14 mouse cellular contexts compared by ENCODE assay signal in genomic region chr12:31302266-31302665, GRCm38 (mm10). TPM values are rescaled to one million over a fixed set of nuclear protein-coding genes. Genes with fewer than 3 reads are reported as not detected.
DNase-seq lines count a peak whose midpoint lies in the region; ATAC-seq lines count a peak whose summit lies in the region.
"Had no signal": no experiment of that assay in that cellular context is flagged by ENCODE, and none has a peak within 500 bp of the region (broad histone marks: within the 10 kb centered on the region; RNA-seq: fewer than 3 reads in every experiment).

No protein-coding gene starts in this region.

- ATAC-seq in kidney, embryonic 15.5 days (replicated peaks; ENCODE audit: low FRiP score), result no peak
- no peak for ATAC-seq in kidney, embryonic 14.5 days (ENCODE audit: low FRiP score, low TSS enrichment)

- intact Hi-C loops in gastrocnemius, postnatal 14 days (cut with DNase I; ENCODE audit: low total_unique reads), result no loop called here

- no peak overlapping the region for H3K4me2 ChIP-seq in kidney, embryonic 15.5 days
- H3K4me2 ChIP-seq in kidney, embryonic 14.5 days (replicated peaks; ENCODE audit: low read depth, low read length), result no peak overlapping the region
- H3K4me2 ChIP-seq: stomach, embryonic 15.5 days had no signal

- peaks cover 100% of the 10 kb centered on the region for H3K36me3 ChIP-seq in kidney, embryonic 15.5 days
- peaks cover 100% of the 10 kb centered on the region for H3K36me3 ChIP-seq in kidney, embryonic 14.5 days (ENCODE audit: control insufficient read depth, insufficient read depth, low read length)

- 70% methylated on average over 5 of the region's 5 CpGs for WGBS in kidney, embryonic 15.5 days
- WGBS in kidney, embryonic 14.5 days, result 45% methylated on average over 5 of the region's 5 CpGs

- H3K27ac ChIP-seq in kidney, embryonic 15.5 days, result 0 out of 2 replicates have a peak overlapping the region, but pooled peaks have one; percentile 45
- H3K27ac ChIP-seq in kidney, embryonic 14.5 days (ENCODE audit: low read depth, low read length), result no peak overlapping the region
- H3K27ac ChIP-seq: stomach, embryonic 15.5 days had no signal

- H3K4me1 ChIP-seq in kidney, embryonic 15.5 days, result peaks cover 8% of the 10 kb centered on the region
- no peaks in the 10 kb centered on the region for H3K4me1 ChIP-seq in kidney, embryonic 14.5 days (ENCODE audit: control insufficient read depth, insufficient read depth, low read length)
- H3K4me1 ChIP-seq: stomach, embryonic 15.5 days had no signal

- DNase-seq in cerebellum, adult 9-11 months, result peak; percentile 10
- no peak for DNase-seq in cerebellum, adult 18-20 months
- DNase-seq in urinary bladder, postnatal 14 days (ENCODE audit: low spot score), result peak; percentile 18
- no peak for DNase-seq in urinary bladder, postnatal 4 days (ENCODE audit: low spot score in 2 of 2)
- no peak for DNase-seq in gastrocnemius, postnatal 14 days
- DNase-seq: B cell, adult 2 months; heart, postnatal 10 days; kidney, adult 8-10 months; liver; lung, adult 2 months had no signal

- H3K4me3 ChIP-seq in kidney, embryonic 15.5 days (replicated peaks), result no peak overlapping the region
- no peak overlapping the region for H3K4me3 ChIP-seq in kidney, embryonic 14.5 days (ENCODE audit: low read length)
- H3K4me3 ChIP-seq: stomach, embryonic 15.5 days had no signal

- H3K27me3 ChIP-seq in kidney, embryonic 15.5 days, result no peaks in the 10 kb centered on the region
- no peaks in the 10 kb centered on the region for H3K27me3 ChIP-seq in kidney, embryonic 14.5 days (ENCODE audit: control insufficient read depth, insufficient read depth, low read length)
- H3K27me3 ChIP-seq: Patski; stomach, embryonic 15.5 days had no signal

- H3K9ac ChIP-seq in kidney, embryonic 15.5 days, result no peak overlapping the region
- no peak overlapping the region for H3K9ac ChIP-seq in kidney, embryonic 14.5 days (ENCODE audit: low read depth, low read length)
- H3K9ac ChIP-seq: stomach, embryonic 15.5 days had no signal

- H3K9me3 ChIP-seq in kidney, embryonic 15.5 days (replicated peaks), result no peaks in the 10 kb centered on the region
- H3K9me3 ChIP-seq in kidney, embryonic 14.5 days (ENCODE audit: control insufficient read depth, low read length), result no peaks in the 10 kb centered on the region
- H3K9me3 ChIP-seq: stomach, embryonic 15.5 days had no signal

RNA-seq across cellular contexts. Expression of gene Lamb1, which starts 37.2 kb away (rescaled TPM):
- polyA plus RNA-seq in kidney, embryonic 15.5 days (2015; fragmentation: Nextera tagmentation; extraction: Ambion mirVana), result 134 and 144 TPM in 2 replicates
- 65.2 and 121 TPM in 2 replicates for polyA plus RNA-seq in kidney, embryonic 14.5 days (2014; fragmentation: Nextera tagmentation; extraction: Ambion mirVana)
- 100 to 1,000 TPM; 102 to 120 TPM for total RNA-seq in gastrocnemius, postnatal 14 days (2021)

RNA-seq across cellular contexts. Expression of gene Dld, which starts 49.0 kb away (rescaled TPM):
- 144 and 151 TPM in 2 replicates for polyA plus RNA-seq in kidney, embryonic 15.5 days (2015; fragmentation: Nextera tagmentation; extraction: Ambion mirVana)
- 127 and 145 TPM in 2 replicates for polyA plus RNA-seq in kidney, embryonic 14.5 days (2014; fragmentation: Nextera tagmentation; extraction: Ambion mirVana)
- 100 to 1,000 TPM; 181 to 227 TPM for total RNA-seq in gastrocnemius, postnatal 14 days (2021)

Comparison
In these comparisons a context has a peak if more than half of its experiments do, and no peak if none do; other contexts are left out.
1. DNase-seq: peak in cerebellum, adult 9-11 months (single experiment) and urinary bladder, postnatal 14 days (single experiment); none in cerebellum, adult 18-20 months (0 of 2), urinary bladder, postnatal 4 days (0 of 2) and gastrocnemius, postnatal 14 days (single experiment).